ENCODE assay signal across 15 mouse cellular contexts in the genomic region with DNA sequence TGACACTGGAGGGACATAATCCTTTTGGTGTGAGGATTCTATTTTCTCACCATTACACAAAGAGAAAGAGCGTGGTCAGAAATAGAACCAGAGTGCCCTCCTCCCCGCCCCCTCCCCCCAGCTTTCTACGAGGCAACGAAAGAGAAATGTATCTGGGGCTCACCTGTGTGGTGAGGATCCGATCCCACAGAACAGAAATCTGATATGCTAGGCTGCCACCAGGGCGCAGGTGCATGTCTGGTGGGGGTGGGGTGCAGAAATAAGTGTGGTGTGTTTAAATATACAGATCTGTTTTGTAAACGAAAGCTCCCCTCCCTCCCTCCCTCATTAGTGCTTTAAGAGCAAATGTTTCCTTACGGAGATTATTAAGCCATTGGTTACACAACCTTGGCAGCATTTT. TPM values are rescaled to one million over a fixed set of nuclear protein-coding genes. Genes with fewer than 3 reads are reported as not detected.
DNase-seq lines count a peak whose midpoint lies in the region; ATAC-seq and TF ChIP-seq lines count a peak whose summit lies in the region.
"Had no signal": no experiment of that assay in that cellular context is flagged by ENCODE, and none has a peak within 500 bp of the region (broad histone marks: within the 10 kb centered on the region; RNA-seq: fewer than 3 reads in every experiment).

No protein-coding gene starts in this region.

- DNase-seq in forebrain, postnatal 0 days = no peak
- no peak for DNase-seq in layer of hippocampus, adult 2 months (ENCODE audit: low spot score in 2 of 2)
- DNase-seq in layer of hippocampus, postnatal 14 days (ENCODE audit: low spot score in 2 of 2) = no peak
- peak; percentile 7 for DNase-seq in thymus, postnatal 0 days (ENCODE audit: low spot score)
- no peak for DNase-seq in thymus, adult 18-20 months
- no peak for DNase-seq in limb, embryonic 10.5 days (ENCODE audit: low spot score)
- DNase-seq: cerebellum, postnatal 36 days; gastrocnemius, postnatal 14 days; layer of hippocampus, postnatal 36 days; right cerebral cortex, postnatal 25 days had no signal

- H3K27ac ChIP-seq in forebrain, postnatal 0 days (ENCODE audit: low read depth, low read length) = peak overlapping the region; percentile 30; the same call in 1 of the 2 replicates
- H3K27ac ChIP-seq in forebrain, embryonic 16.5 days (ENCODE audit: low read length) = no peak overlapping the region
- H3K27ac ChIP-seq in layer of hippocampus, adult 2 months = peak overlapping the region; percentile 72
- peak overlapping the region; percentile 73; the same call in 1 of the 2 replicates for H3K27ac ChIP-seq in limb, embryonic 10.5 days
- no peak overlapping the region for H3K27ac ChIP-seq in kidney, embryonic 14.5 days (ENCODE audit: low read depth, low read length)
- H3K27ac ChIP-seq: limb, embryonic 15.5 days; midbrain, embryonic 10.5 days had no signal

- peaks cover 41% of the 10 kb centered on the region for H3K4me1 ChIP-seq in forebrain, postnatal 0 days (ENCODE audit: insufficient read depth)
- H3K4me1 ChIP-seq in forebrain, embryonic 16.5 days (replicated peaks; ENCODE audit: control insufficient read depth, insufficient read depth, low read length) = peaks cover 43% of the 10 kb centered on the region
- H3K4me1 ChIP-seq in limb, embryonic 10.5 days = peaks cover 40% of the 10 kb centered on the region
- no peaks in the 10 kb centered on the region; the same call in 1 of the 2 replicates for H3K4me1 ChIP-seq in kidney, embryonic 14.5 days (ENCODE audit: control insufficient read depth, insufficient read depth, low read length)

- H3K4me2 ChIP-seq in forebrain, postnatal 0 days (ENCODE audit: low read depth) = no peak overlapping the region
- H3K4me2 ChIP-seq in forebrain, embryonic 16.5 days (ENCODE audit: low read length) = no peak overlapping the region
- no peak overlapping the region for H3K4me2 ChIP-seq in kidney, embryonic 14.5 days (replicated peaks; ENCODE audit: low read depth, low read length)
- H3K4me2 ChIP-seq: limb, embryonic 15.5 days had no signal

- ATAC-seq in forebrain, postnatal 0 days = no peak
- ATAC-seq in forebrain, embryonic 16.5 days = no peak
- no peak for ATAC-seq in kidney, embryonic 14.5 days (ENCODE audit: low FRiP score, low TSS enrichment)

- no peaks in the 10 kb centered on the region for H3K9me3 ChIP-seq in forebrain, postnatal 0 days (ENCODE audit: low read length)
- H3K9me3 ChIP-seq in forebrain, embryonic 16.5 days (ENCODE audit: control insufficient read depth, low read length) = no peaks in the 10 kb centered on the region
- H3K9me3 ChIP-seq in limb, embryonic 10.5 days (replicated peaks) = no peaks in the 10 kb centered on the region
- no peaks in the 10 kb centered on the region for H3K9me3 ChIP-seq in kidney, embryonic 14.5 days (ENCODE audit: control insufficient read depth, low read length)
- H3K9me3 ChIP-seq: limb, embryonic 15.5 days; midbrain, embryonic 10.5 days had no signal

- no peak overlapping the region for H3K4me3 ChIP-seq in forebrain, postnatal 0 days (ENCODE audit: low read depth, low read length)
- H3K4me3 ChIP-seq in forebrain, embryonic 16.5 days (replicated peaks; ENCODE audit: low read length) = no peak overlapping the region
- no peak overlapping the region for H3K4me3 ChIP-seq in layer of hippocampus, adult 2 months
- no peak overlapping the region for H3K4me3 ChIP-seq in limb, embryonic 10.5 days
- H3K4me3 ChIP-seq in kidney, embryonic 14.5 days (ENCODE audit: low read length) = no peak overlapping the region
- H3K4me3 ChIP-seq: erythroblast, embryonic 14.5 days; limb, embryonic 15.5 days; midbrain, embryonic 10.5 days had no signal

- 0 out of 2 replicates have a peak, but pooled peaks have one; percentile 3 for TF ChIP-seq CTCF in forebrain, postnatal 0 days (IDR thresholded peaks at IDR 0.05; ENCODE audit: low read depth)
- TF ChIP-seq CTCF in layer of hippocampus, adult 2 months (conservative IDR thresholded peaks at IDR 0.05) = no peak

- no peak overlapping the region for H3K9ac ChIP-seq in forebrain, postnatal 0 days
- no peak overlapping the region for H3K9ac ChIP-seq in forebrain, embryonic 16.5 days (replicated peaks; ENCODE audit: low read depth, low read length)
- H3K9ac ChIP-seq in kidney, embryonic 14.5 days (ENCODE audit: low read depth, low read length) = no peak overlapping the region
- H3K9ac ChIP-seq: limb, embryonic 15.5 days had no signal

- no peaks in the 10 kb centered on the region for H3K27me3 ChIP-seq in forebrain, postnatal 0 days (ENCODE audit: insufficient read depth, low read length)
- H3K27me3 ChIP-seq in forebrain, embryonic 16.5 days (replicated peaks; ENCODE audit: control insufficient read depth, insufficient read depth, low read length) = no peaks in the 10 kb centered on the region
- H3K27me3 ChIP-seq in limb, embryonic 10.5 days (ENCODE audit: low read depth, poor library complexity, severe bottlenecking) = peaks cover 11% of the 10 kb centered on the region; the same call in 1 of the 2 replicates
- no peaks in the 10 kb centered on the region for H3K27me3 ChIP-seq in kidney, embryonic 14.5 days (ENCODE audit: control insufficient read depth, insufficient read depth, low read length)
- H3K27me3 ChIP-seq: limb, embryonic 15.5 days had no signal

- 48% methylated on average over 8 of the region's 8 CpGs for WGBS in forebrain, postnatal 0 days
- WGBS in forebrain, embryonic 16.5 days = 50% methylated on average over 8 of the region's 8 CpGs
- WGBS in limb, embryonic 10.5 days = 66% methylated on average over 8 of the region's 8 CpGs
- 49% methylated on average over 8 of the region's 8 CpGs for WGBS in kidney, embryonic 14.5 days

- H3K36me3 ChIP-seq in forebrain, postnatal 0 days (ENCODE audit: insufficient read depth) = no peaks in the 10 kb centered on the region
- H3K36me3 ChIP-seq in forebrain, embryonic 16.5 days (ENCODE audit: control insufficient read depth, insufficient read depth) = no peaks in the 10 kb centered on the region
- no peaks in the 10 kb centered on the region for H3K36me3 ChIP-seq in limb, embryonic 10.5 days
- no peaks in the 10 kb centered on the region for H3K36me3 ChIP-seq in kidney, embryonic 14.5 days (ENCODE audit: control insufficient read depth, insufficient read depth, low read length)
- H3K36me3 ChIP-seq: limb, embryonic 15.5 days; midbrain, embryonic 10.5 days had no signal

RNA-seq across cellular contexts. Expression of gene Ank, which starts 20.6 kb away (rescaled TPM):
- total RNA-seq in forebrain, postnatal 0 days (2014; rRNA removed) = 31.5 and 35.5 TPM in 2 replicates
- polyA plus RNA-seq in forebrain, postnatal 0 days (2015; fragmentation: Nextera tagmentation; extraction: Ambion mirVana) = 18.9 and 22.8 TPM in 2 replicates
- polyA plus RNA-seq in forebrain, embryonic 16.5 days (2015; fragmentation: Nextera tagmentation; extraction: Ambion mirVana) = 17.9 and 22.0 TPM in 2 replicates
- 100 to 1,000 TPM; 160 TPM for total RNA-seq in layer of hippocampus, adult 2 months (2021)
- 100 to 1,000 TPM; 147 to 148 TPM for total RNA-seq in layer of hippocampus, postnatal 14 days (2021)
- 3.1 and 3.6 TPM in 2 replicates for polyA plus RNA-seq in thymus, postnatal 0 days (2015; fragmentation: Nextera tagmentation; extraction: Ambion mirVana)
- polyA plus RNA-seq in limb, embryonic 10.5 days (2016; fragmentation: Nextera tagmentation; extraction: Ambion mirVana) = 3.1 and 3.2 TPM in 2 replicates
- 6.1 and 10.3 TPM in 2 replicates for polyA plus RNA-seq in kidney, embryonic 14.5 days (2014; fragmentation: Nextera tagmentation; extraction: Ambion mirVana)

Comparison
In these comparisons a context has a peak if more than half of its experiments do, and no peak if none do; other contexts are left out.
1. H3K27ac ChIP-seq: peak in forebrain, postnatal 0 days (single experiment), layer of hippocampus, adult 2 months (single experiment) and limb, embryonic 10.5 days (single experiment); none in forebrain, embryonic 16.5 days (single experiment) and kidney, embryonic 14.5 days (single experiment).